Comparison of ENCODE assay signal across 13 mouse cellular contexts in the genomic region with DNA sequence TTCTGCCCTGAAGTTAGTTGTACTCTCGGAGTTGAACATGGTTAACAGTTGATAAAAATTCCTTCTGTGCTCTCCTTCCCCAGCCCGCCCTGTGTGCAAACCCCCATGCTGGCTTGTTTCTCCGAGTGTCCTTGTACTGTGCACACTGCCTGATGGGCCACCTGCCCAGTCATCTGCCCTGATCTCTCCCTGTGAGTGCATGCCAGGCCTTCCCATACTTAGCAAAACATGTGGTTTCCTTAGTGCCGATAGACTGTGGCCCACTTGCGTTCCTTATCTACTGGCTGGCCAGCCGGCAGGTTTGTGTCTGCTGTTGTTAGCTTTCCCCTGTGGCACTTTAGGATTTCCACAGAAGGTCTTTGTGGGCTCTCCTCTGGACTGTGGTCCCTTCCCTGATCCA. TPM values are rescaled to one million over a fixed set of nuclear protein-coding genes. Genes with fewer than 3 reads are reported as not detected.
DNase-seq lines count a peak whose midpoint lies in the region; ATAC-seq and TF ChIP-seq lines count a peak whose summit lies in the region.
"Had no signal": no experiment of that assay in that cellular context is flagged by ENCODE, and none has a peak within 500 bp of the region (broad histone marks: within the 10 kb centered on the region; RNA-seq: fewer than 3 reads in every experiment).

No protein-coding gene starts in this region.

- DNase-seq in heart, adult 18-20 months, result peak; percentile 67 to 75
- no peak for DNase-seq in heart, embryonic 10.5 days (ENCODE audit: low spot score)
- peak; percentile 75 for DNase-seq in adrenal gland, postnatal 14 days
- DNase-seq in lung, postnatal 25 days (ENCODE audit: low spot score), result peak; percentile 57
- DNase-seq in limb, embryonic 10.5 days (ENCODE audit: low spot score), result no peak
- DNase-seq in kidney, adult 2 months, result no peak
- no peak for DNase-seq in cerebellum, adult 9-10 months
- DNase-seq: cerebellum, adult 9-11 months had no signal

- no peaks in the 10 kb centered on the region for H3K9me3 ChIP-seq in heart, embryonic 10.5 days
- no peaks in the 10 kb centered on the region for H3K9me3 ChIP-seq in heart, embryonic 15.5 days (replicated peaks)
- H3K9me3 ChIP-seq in limb, embryonic 10.5 days (replicated peaks), result no peaks in the 10 kb centered on the region
- H3K9me3 ChIP-seq: limb, embryonic 12.5 days had no signal

- H3K4me2 ChIP-seq in heart, embryonic 15.5 days, result no peak overlapping the region
- H3K4me2 ChIP-seq: limb, embryonic 12.5 days had no signal

- H3K27me3 ChIP-seq in heart, embryonic 10.5 days (ENCODE audit: insufficient read depth, poor library complexity, severe bottlenecking), result peaks cover 47% of the 10 kb centered on the region
- H3K27me3 ChIP-seq in heart, embryonic 15.5 days, result peaks cover 57% of the 10 kb centered on the region
- no peaks in the 10 kb centered on the region for H3K27me3 ChIP-seq in limb, embryonic 10.5 days (ENCODE audit: low read depth, poor library complexity, severe bottlenecking)
- H3K27me3 ChIP-seq in kidney, adult 2 months (replicated peaks; ENCODE audit: control insufficient read depth, insufficient read depth, low read length), result no peaks in the 10 kb centered on the region
- H3K27me3 ChIP-seq: CH12.LX; limb, embryonic 12.5 days had no signal

- ATAC-seq in heart, embryonic 15.5 days (replicated peaks; ENCODE audit: insufficient number of reproducible peaks, insufficient read depth, low FRiP score, low read depth), result peak; percentile 68; the same call in 1 of the 2 replicates
- ATAC-seq: midbrain, embryonic 16.5 days had no signal

- H3K4me1 ChIP-seq in heart, embryonic 10.5 days, result peaks cover 32% of the 10 kb centered on the region
- H3K4me1 ChIP-seq in heart, embryonic 15.5 days (replicated peaks), result peaks cover 16% of the 10 kb centered on the region
- peaks cover 7% of the 10 kb centered on the region; the same call in 1 of the 2 replicates for H3K4me1 ChIP-seq in limb, embryonic 10.5 days
- H3K4me1 ChIP-seq in kidney, adult 2 months (ENCODE audit: control insufficient read depth, insufficient read depth, low read length), result peaks cover 5% of the 10 kb centered on the region; the same call in 1 of the 2 replicates
- H3K4me1 ChIP-seq: limb, embryonic 12.5 days had no signal

- 24% methylated on average over 6 of the region's 6 CpGs for WGBS in heart, embryonic 10.5 days
- WGBS in heart, embryonic 15.5 days, result 29% methylated on average over 6 of the region's 6 CpGs
- 79% methylated on average over 6 of the region's 6 CpGs for WGBS in limb, embryonic 10.5 days
- 42% methylated on average over 6 of the region's 6 CpGs for WGBS in kidney, adult 2 months

- no peak for TF ChIP-seq POLR2A in kidney, adult 2 months (IDR thresholded peaks at IDR 0.05; ENCODE audit: low read depth, low read length)

- no peak overlapping the region for H3K4me3 ChIP-seq in heart, embryonic 10.5 days
- no peak overlapping the region for H3K4me3 ChIP-seq in heart, embryonic 15.5 days
- no peak overlapping the region for H3K4me3 ChIP-seq in limb, embryonic 10.5 days
- H3K4me3 ChIP-seq in kidney, adult 2 months (ENCODE audit: insufficient read depth, low read depth, low read length), result no peak overlapping the region
- H3K4me3 ChIP-seq: limb, embryonic 12.5 days had no signal

- no peak overlapping the region for H3K9ac ChIP-seq in heart, embryonic 15.5 days
- H3K9ac ChIP-seq: limb, embryonic 12.5 days had no signal

- no peak for TF ChIP-seq CTCF in kidney, adult 2 months (conservative IDR thresholded peaks at IDR 0.05; ENCODE audit: insufficient read depth, insufficient read length, low read depth, low read length)

- H3K27ac ChIP-seq in heart, embryonic 10.5 days, result no peak overlapping the region
- H3K27ac ChIP-seq in heart, embryonic 15.5 days, result no peak overlapping the region
- H3K27ac ChIP-seq in limb, embryonic 10.5 days, result no peak overlapping the region
- H3K27ac ChIP-seq in kidney, adult 2 months (ENCODE audit: insufficient read depth, low read depth, low read length), result no peak overlapping the region
- H3K27ac ChIP-seq: limb, embryonic 12.5 days had no signal

- no peaks in the 10 kb centered on the region for H3K36me3 ChIP-seq in heart, embryonic 10.5 days
- no peaks in the 10 kb centered on the region for H3K36me3 ChIP-seq in heart, embryonic 15.5 days
- H3K36me3 ChIP-seq in limb, embryonic 10.5 days, result 0 out of 2 replicates have a peak, but pooled peaks cover 2% of the 10 kb centered on the region
- no peaks in the 10 kb centered on the region for H3K36me3 ChIP-seq in kidney, adult 2 months (ENCODE audit: control insufficient read depth, insufficient read depth, low read length)
- H3K36me3 ChIP-seq: limb, embryonic 12.5 days had no signal

RNA-seq across cellular contexts. Expression of a gene that starts 6.3 kb away (rescaled TPM):
- total RNA-seq in heart, adult 18-20 months (2021), result 10 to 100 TPM in 1 of 2 experiments, 1 to 10 TPM in 1; 8.7 to 10.7 TPM
- polyA plus RNA-seq in heart, embryonic 10.5 days (2016; fragmentation: Nextera tagmentation; extraction: Ambion mirVana), result 26.6 and 41.3 TPM in 2 replicates
- 26.3 and 27.1 TPM in 2 replicates for total RNA-seq in adrenal gland, postnatal 14 days (2021)
- 9.7 and 10.2 TPM in 2 replicates for polyA plus RNA-seq in heart, embryonic 15.5 days (2015; fragmentation: Nextera tagmentation; extraction: Ambion mirVana)
- polyA plus RNA-seq in limb, embryonic 10.5 days (2016; fragmentation: Nextera tagmentation; extraction: Ambion mirVana), result 7.0 and 7.6 TPM in 2 replicates
- 28.4 and 28.7 TPM in 2 replicates for polyA plus RNA-seq in kidney, adult 2 months (2012; rRNA removed)

RNA-seq across cellular contexts. Expression of a gene that starts 17.3 kb away (rescaled TPM):
- under 1 TPM; 0.57 to 0.75 TPM for total RNA-seq in heart, adult 18-20 months (2021)
- 5.8 and 8.6 TPM in 2 replicates for polyA plus RNA-seq in heart, embryonic 10.5 days (2016; fragmentation: Nextera tagmentation; extraction: Ambion mirVana)
- total RNA-seq in adrenal gland, postnatal 14 days (2021), result 9.7 and 13.7 TPM in 2 replicates
- 2.2 and 4.1 TPM in 2 replicates for polyA plus RNA-seq in heart, embryonic 15.5 days (2015; fragmentation: Nextera tagmentation; extraction: Ambion mirVana)
- polyA plus RNA-seq in limb, embryonic 10.5 days (2016; fragmentation: Nextera tagmentation; extraction: Ambion mirVana), result 10.6 and 13.2 TPM in 2 replicates
- polyA plus RNA-seq in kidney, adult 2 months (2012; rRNA removed), result 9.5 and 9.9 TPM in 2 replicates

RNA-seq across cellular contexts. Expression of a gene that starts 21.7 kb away (rescaled TPM):
- total RNA-seq in heart, adult 18-20 months (2021), result not detected
- polyA plus RNA-seq in heart, embryonic 10.5 days (2016; fragmentation: Nextera tagmentation; extraction: Ambion mirVana), result not detected in 2 replicates
- 0.52 and 0.53 TPM in 2 replicates for total RNA-seq in adrenal gland, postnatal 14 days (2021)
- 0.20 TPM in 1 of 2 replicates, not detected in the other for polyA plus RNA-seq in heart, embryonic 15.5 days (2015; fragmentation: Nextera tagmentation; extraction: Ambion mirVana)
- polyA plus RNA-seq in limb, embryonic 10.5 days (2016; fragmentation: Nextera tagmentation; extraction: Ambion mirVana), result not detected in 2 replicates
- not detected in 2 replicates for polyA plus RNA-seq in kidney, adult 2 months (2012; rRNA removed)
- total RNA-seq: CH12.LX had no signal
- polyA plus RNA-seq: kidney, embryonic 14.5 days; limb, embryonic 12.5 days had no signal

Comparison
In these comparisons a context has a peak if more than half of its experiments do, and no peak if none do; other contexts are left out.
1. DNase-seq: peak in heart, adult 18-20 months (2 of 2), adrenal gland, postnatal 14 days (single experiment) and lung, postnatal 25 days (single experiment); none in heart, embryonic 10.5 days (single experiment), limb, embryonic 10.5 days (single experiment), kidney, adult 2 months (single experiment) and cerebellum, adult 9-10 months (single experiment).